Mouse (Mus musculus) embryonic fibroblast, embryonic 13.5 days (primary cell): Measurements from ENCODE around the gene Clrn3. TPM values are rescaled to one million over a fixed set of nuclear protein-coding genes. Genes with fewer than 3 reads are reported as not detected.
A peak's percentile ranks its signal among the peaks of the same experiment; 100 is the strongest.

Experiments used
- H3K27ac ChIP-seq: 2 replicates; pipeline ENCODE4 v1.5.1; 2012; ENCODE audit warnings: low read length, control low read depth, inconsistent platforms; ENCODE audit not compliant: insufficient read depth
- H3K4me1 ChIP-seq: 2 replicates; pipeline ENCODE4 v1.6.1; 2011; ENCODE audit warnings: low read length; ENCODE audit not compliant: control insufficient read depth, insufficient read depth
- H3K4me3 ChIP-seq: 2 replicates; pipeline ENCODE4 v1.5.1; 2011; ENCODE audit warnings: mild to moderate bottlenecking, control low read depth, low read length; ENCODE audit not compliant: insufficient read depth
- CTCF ChIP-seq: IDR thresholded peaks from 2 replicates; pipeline ENCODE4 v1.5.1; 2011; ENCODE audit warnings: mild to moderate bottlenecking, control low read depth, low read length, moderate library complexity, borderline replicate concordance; ENCODE audit not compliant: insufficient read depth
- POLR2A ChIP-seq: IDR thresholded peaks from 2 replicates; pipeline ENCODE4 v1.6.1; 2011; ENCODE audit warnings: low read depth, mild to moderate bottlenecking, control low read depth, low read length, moderate library complexity
- polyA plus RNA-seq: library from polyadenylated mRNA; stranded (reverse); fragments of >200 nt; gene quantifications from 2 replicates; pipeline ENCODE4 v1.2.4, GENCODE M21; 2011; ENCODE audit warnings: low read depth; ENCODE audit not compliant: missing spikeins, insufficient read length

The Clrn3 gene
- polyA plus RNA-seq, 1 experiment = not detected

DNA sequence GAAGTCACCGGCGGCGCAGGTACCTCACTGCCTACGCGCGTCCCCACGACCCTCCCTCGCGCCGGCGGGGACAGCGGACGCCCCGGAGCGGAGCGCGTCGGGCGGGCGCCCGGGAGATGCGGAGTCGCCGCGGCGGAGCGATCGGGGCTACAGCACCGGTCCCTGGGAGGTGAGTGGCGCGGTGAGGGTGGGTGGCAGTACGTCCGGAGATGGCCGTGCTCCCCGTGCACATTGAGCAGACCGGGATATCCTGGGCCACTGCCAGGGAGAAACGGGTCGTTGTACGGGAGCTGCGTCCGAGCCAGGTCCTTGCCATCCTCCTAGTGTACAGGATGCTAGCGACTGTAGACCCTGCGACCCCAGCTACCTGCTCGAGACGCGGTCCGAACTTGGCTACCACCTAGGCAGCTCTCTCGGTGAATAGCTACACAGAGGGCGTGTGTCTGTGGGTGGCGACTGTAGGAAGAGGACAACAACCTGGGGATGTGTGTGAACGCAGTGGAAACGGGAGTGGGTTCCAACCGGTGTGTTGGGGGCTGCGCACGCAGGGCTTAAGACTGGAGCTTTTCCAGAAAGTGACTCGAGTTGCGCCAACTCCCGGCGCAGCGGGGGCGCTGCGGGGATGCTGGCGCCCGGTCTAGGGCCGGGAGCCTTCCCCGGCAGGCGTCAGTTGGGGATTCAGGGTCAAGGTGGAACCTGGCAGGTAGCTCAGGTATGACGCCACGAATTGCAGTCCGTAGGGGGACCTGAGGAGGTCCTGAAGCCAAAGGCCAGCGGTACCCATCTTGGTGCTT, 9.7 kb upstream of the Clrn3 start:
- no peak for TF ChIP-seq POLR2A
- no peak for TF ChIP-seq CTCF
- H3K27ac ChIP-seq = no peak overlapping the region

DNA sequence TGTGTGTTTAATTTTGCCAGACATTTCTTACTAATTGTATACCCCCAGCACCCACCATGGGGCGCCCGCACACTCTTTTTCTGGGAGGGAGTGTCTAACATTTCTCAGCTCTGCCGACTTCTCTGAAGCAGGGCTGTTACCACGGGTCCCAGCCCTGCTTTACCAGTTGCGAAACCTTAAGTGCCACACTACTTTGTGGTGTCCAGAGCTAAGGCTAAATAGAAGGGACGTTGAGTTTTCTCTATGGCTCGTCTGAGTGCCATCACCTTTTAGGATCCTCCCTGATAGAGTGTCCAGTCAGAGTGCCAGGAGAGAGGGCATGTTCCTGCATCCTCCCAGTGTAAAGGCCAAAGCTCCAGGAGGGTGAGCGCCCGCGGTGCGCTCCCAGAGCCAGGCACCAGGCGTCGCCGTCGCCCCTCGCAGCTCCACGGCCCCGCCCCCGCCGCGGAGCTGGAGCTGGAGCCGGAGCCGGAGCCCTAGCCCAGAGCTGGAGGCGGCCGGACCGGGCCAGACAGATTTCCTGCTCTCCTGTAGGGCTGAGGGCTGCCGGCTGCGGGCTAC, 9.0 kb upstream of the Clrn3 start, which contains the start of gene Ptpre:
Gene Ptpre (plus strand): TSS at position 141 of the 561 bp plus-strand sequence.
- 0 out of 2 replicates have a peak within 1 kb of the TSS, but pooled peaks have one; percentile 15 for H3K27ac ChIP-seq

More for the DNA sequence above, 9.7 kb upstream of the Clrn3 start:
- H3K4me3 ChIP-seq = peak overlapping the region; percentile 44
- H3K4me1 ChIP-seq = no peaks in the 10 kb centered on the region

DNA sequence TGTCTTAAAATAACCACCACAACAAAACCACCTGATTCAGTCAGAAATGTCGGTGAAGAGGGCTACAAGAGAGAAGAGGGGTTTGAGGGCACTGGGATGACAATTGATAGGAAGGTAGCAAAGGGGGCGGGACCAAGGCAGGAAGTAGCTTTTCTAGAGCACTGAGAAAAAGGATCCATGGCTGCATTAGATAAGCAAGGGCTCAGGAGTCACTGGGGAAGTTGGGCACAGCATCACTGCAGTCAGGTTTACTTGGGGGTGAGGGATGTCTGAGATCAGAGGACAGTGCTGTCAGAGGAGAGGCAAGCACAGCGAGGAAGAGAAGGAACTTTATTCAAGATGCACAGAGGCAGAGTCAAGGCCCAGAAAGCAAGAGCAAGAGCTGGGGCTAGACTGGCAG, 7.5 kb upstream of the Clrn3 start:
- H3K4me1 ChIP-seq = no peaks in the 10 kb centered on the region
- no peak overlapping the region for H3K4me3 ChIP-seq
- TF ChIP-seq POLR2A (no peak), CTCF (no peak)
- no peak overlapping the region for H3K27ac ChIP-seq

More for the DNA sequence above, 9.0 kb upstream of the Clrn3 start, which contains the start of gene Ptpre:
- peak within 1 kb of the TSS; percentile 44 for H3K4me3 ChIP-seq
- H3K4me1 ChIP-seq = no peaks in the 10 kb centered on the region
- no peak for TF ChIP-seq POLR2A
- peak; percentile 68 for TF ChIP-seq CTCF

DNA sequence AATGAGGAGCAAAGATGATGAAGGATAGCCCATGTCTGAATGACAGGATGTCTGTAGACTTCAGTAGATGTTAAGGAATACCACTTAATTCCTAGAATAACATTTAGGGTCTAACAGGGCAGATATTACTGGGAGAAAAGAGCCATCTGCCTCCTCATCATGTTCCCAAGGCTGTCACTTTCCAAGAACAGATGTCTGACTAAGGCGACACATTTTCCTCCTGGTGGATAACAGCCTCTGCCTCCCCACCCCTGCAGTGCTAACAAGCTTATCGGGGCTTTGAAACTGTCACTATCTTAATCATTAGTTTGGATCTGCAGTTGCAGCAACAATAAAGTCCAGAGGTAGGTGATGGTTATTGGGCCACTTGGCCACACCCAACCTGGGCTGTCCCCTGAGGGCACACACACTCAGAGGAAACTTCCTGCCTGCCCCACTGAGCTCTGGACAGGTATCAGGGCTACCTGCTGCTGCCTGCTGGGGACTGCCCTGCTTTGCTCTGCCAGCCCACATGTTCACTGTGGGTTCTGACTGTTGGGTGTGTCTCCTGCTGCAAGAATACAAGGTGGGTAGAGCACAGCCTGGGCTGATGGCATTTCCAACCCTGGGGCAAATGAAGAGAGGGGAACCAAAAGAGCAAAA, 6.2 kb upstream of the Clrn3 start:
- TF ChIP-seq POLR2A = no peak
- no peak for TF ChIP-seq CTCF
- Histone ChIP-seq H3K4me3 (no peak overlapping the region), H3K4me1 (no peaks in the 10 kb centered on the region), H3K27ac (no peak overlapping the region)

DNA sequence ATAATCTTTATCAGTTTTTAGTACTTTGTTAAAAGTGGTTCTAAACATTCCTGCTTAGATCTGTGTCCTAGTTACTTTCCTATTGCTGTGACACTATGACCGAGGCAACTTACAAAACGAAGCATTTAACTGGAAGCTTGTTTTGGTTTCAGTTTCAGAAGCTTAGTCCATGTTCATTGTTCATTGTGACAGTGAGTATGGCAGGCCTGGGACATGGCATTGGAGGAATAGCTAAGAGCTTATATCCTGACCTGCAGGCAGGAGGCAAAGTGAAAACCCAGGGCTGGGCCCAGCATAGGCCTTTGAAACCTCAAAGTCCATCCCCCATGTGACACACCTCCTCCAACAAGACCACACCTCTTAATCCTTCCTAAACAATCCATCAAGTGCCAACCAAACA, 614 bp upstream of the Clrn3 start:
- TF ChIP-seq CTCF (no peak), POLR2A (no peak)
- no peaks in the 10 kb centered on the region for H3K4me1 ChIP-seq

DNA sequence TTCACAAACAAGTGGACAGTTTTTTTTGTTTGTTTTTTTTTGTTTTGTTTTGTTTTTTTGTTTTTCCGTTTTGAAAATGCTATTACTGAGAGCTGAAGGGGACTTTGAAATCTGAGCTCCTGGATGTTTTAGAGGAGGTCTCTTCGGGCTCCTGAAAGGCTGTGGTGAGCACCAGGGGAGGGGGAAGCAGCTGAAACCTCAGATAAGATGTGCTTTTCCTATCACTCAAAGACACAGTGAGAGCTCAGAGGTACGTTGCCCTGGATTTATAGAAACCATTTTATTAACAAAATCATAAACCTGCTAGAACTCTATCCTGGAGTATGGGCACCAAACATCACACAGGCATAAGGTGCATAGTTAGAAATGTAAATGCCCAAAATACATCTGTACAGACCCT, 1.3 kb downstream of the Clrn3 start:
- Histone ChIP-seq H3K27ac (no peak overlapping the region), H3K4me1 (peaks cover 10% of the 10 kb centered on the region), H3K4me3 (no peak overlapping the region)
- no peak for TF ChIP-seq POLR2A
- TF ChIP-seq CTCF = no peak

More for the DNA sequence above, 614 bp upstream of the Clrn3 start:
- H3K27ac ChIP-seq = no peak overlapping the region
- H3K4me3 ChIP-seq = no peak overlapping the region

DNA sequence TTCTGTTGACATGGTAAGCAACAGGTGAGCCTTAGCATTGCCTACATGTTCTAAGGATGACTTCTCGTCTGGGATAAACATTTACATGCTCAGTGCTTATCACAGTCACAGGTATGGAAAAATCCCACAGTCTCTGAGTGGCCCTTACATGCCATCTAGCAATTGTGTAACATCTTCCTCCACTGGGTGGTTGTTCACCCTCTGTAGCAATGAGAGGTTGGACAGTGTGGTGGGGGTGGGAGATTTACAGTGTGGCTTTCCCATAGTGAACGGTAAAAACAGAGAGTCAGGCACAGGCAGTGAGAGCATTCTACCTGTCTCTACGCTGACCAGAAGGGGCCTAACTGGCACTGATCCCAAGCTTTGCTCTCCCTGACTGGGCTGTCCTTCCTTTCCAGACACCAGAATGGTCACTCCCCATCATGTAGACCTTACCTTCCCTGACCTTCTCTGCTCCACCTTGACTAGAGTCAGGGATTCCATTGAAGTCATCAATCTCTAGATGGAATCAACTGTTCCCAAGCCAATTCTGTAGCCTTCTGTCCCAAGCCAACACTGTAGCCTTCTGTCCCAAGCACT, 1.8 kb downstream of the Clrn3 start:
- peaks cover 10% of the 10 kb centered on the region for H3K4me1 ChIP-seq
- no peak overlapping the region for H3K27ac ChIP-seq
- H3K4me3 ChIP-seq = no peak overlapping the region
- TF ChIP-seq POLR2A = no peak
- no peak for TF ChIP-seq CTCF

DNA sequence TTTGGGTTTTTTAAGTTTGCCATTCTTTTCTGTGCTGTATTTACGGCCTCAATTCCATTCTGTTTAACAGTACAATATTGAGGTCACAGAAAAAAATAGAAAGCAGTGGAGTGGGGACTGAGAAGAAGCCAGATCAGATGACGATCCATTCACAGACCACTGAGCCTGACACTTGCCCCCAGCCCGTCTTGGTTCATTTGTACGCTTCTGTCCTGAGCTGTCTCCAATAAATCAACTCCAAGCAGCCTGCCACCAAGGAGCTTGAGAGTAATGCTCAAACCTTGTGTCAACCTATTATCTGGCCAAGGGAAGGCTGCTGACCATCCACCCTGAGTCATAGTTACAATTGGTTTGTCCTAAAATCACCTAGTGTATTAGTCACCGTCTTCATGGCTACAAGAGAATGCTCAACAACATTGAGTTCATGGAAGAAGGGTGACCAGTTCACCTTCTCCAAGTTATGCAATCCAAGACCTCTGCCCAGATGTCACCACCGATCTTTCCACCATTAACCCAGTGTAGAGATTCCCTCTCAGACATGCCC, 4.0 kb downstream of the Clrn3 start:
- Histone ChIP-seq H3K4me3 (no peak overlapping the region), H3K27ac (no peak overlapping the region), H3K4me1 (peaks cover 10% of the 10 kb centered on the region)
- TF ChIP-seq POLR2A = no peak
- no peak for TF ChIP-seq CTCF

DNA sequence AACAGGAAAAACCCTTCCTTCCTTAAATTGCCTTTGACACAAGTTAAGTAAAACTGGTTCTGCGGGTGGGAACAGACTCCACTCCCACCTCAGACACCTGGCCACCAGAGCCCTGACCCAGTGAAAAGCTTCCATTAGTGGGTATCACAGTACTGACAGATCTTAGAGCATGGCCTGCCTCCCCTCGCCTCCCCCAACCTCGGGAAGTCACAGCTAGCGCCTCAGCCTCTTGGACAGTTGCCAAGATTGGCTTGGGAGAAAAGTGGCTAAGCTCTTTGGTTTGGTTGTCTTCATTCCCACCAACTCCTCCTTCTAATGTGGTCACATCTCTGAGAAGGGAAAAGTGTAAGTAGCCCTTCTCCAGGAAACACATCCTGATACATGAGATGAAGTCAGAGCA, 4.5 kb downstream of the Clrn3 start:
- no peak overlapping the region for H3K27ac ChIP-seq
- peaks cover 10% of the 10 kb centered on the region for H3K4me1 ChIP-seq
- TF ChIP-seq CTCF = no peak
- TF ChIP-seq POLR2A = no peak
- H3K4me3 ChIP-seq = no peak overlapping the region
